Mouse (Mus musculus): ENCODE data around the gene Msn. TPM values are rescaled to one million over a fixed set of nuclear protein-coding genes. Genes with fewer than 3 reads are reported as not detected.

The Msn gene
- polyA plus RNA-seq, 1 experiment: 79.2 TPM

GRCm38 (mm10) chrX:96134840-96135580 is 39.2 kb downstream of the Msn start:
- TF ChIP-seq CTCF (IDR thresholded peaks at IDR 0.05; ENCODE audit: insufficient read depth, low read depth, low read length): no peak
- no peak for TF ChIP-seq POLR2A (IDR thresholded peaks at IDR 0.05; ENCODE audit: insufficient read depth, low read depth, low read length)
- H3K4me3 ChIP-seq (ENCODE audit: insufficient read depth, low read depth, low read length): no peak overlapping the region
- 79% methylated on average over 6 of the region's 6 CpGs for WGBS
- H3K27ac ChIP-seq (ENCODE audit: insufficient read depth, low read depth, low read length): no peak overlapping the region
- H3K4me1 ChIP-seq (ENCODE audit: control insufficient read depth, insufficient read depth, low read length): no peaks in the 10 kb centered on the region

GRCm38 (mm10) chrX:96135581-96135980 is 39.7 kb downstream of the Msn start:
- Histone ChIP-seq H3K4me3 (ENCODE audit: insufficient read depth, low read depth, low read length) (no peak overlapping the region), H3K27ac (ENCODE audit: insufficient read depth, low read depth, low read length) (no peak overlapping the region), H3K4me1 (ENCODE audit: control insufficient read depth, insufficient read depth, low read length) (no peaks in the 10 kb centered on the region)
- TF ChIP-seq CTCF (IDR thresholded peaks at IDR 0.05; ENCODE audit: insufficient read depth, low read depth, low read length) (no peak), POLR2A (IDR thresholded peaks at IDR 0.05; ENCODE audit: insufficient read depth, low read depth, low read length) (no peak)
- WGBS: 95% methylated on average over 4 of the region's 4 CpGs

- TF ChIP-seq POLR2A (IDR thresholded peaks at IDR 0.05; ENCODE audit: insufficient read depth, low read depth, low read length): no peak
- no peak for TF ChIP-seq CTCF (IDR thresholded peaks at IDR 0.05; ENCODE audit: insufficient read depth, low read depth, low read length)
- no peaks in the 10 kb centered on the region for H3K4me1 ChIP-seq (ENCODE audit: control insufficient read depth, insufficient read depth, low read length)
- 90% methylated on average over 2 of the region's 2 CpGs for WGBS
Observed at GRCm38 (mm10) chrX:96139262-96139661, 43.4 kb downstream of the Msn start.

GRCm38 (mm10) chrX:96144960-96145488 is 49.2 kb downstream of the Msn start:
- TF ChIP-seq CTCF (IDR thresholded peaks at IDR 0.05; ENCODE audit: insufficient read depth, low read depth, low read length) (no peak), POLR2A (IDR thresholded peaks at IDR 0.05; ENCODE audit: insufficient read depth, low read depth, low read length) (no peak)
- Histone ChIP-seq H3K4me1 (ENCODE audit: control insufficient read depth, insufficient read depth, low read length) (no peaks in the 10 kb centered on the region), H3K4me3 (ENCODE audit: insufficient read depth, low read depth, low read length) (no peak overlapping the region), H3K27ac (ENCODE audit: insufficient read depth, low read depth, low read length) (no peak overlapping the region)
- WGBS: 62% methylated on average over 3 of the region's 3 CpGs

More at GRCm38 (mm10) chrX:96139262-96139661, 43.4 kb downstream of the Msn start:
- Histone ChIP-seq H3K27ac (ENCODE audit: insufficient read depth, low read depth, low read length) (no peak overlapping the region), H3K4me3 (ENCODE audit: insufficient read depth, low read depth, low read length) (no peak overlapping the region)

GRCm38 (mm10) chrX:96148217-96148616 is 52.4 kb downstream of the Msn start:
- H3K4me1 ChIP-seq (ENCODE audit: control insufficient read depth, insufficient read depth, low read length): no peaks in the 10 kb centered on the region
- WGBS: 85% methylated on average over 2 of the region's 2 CpGs
- no peak overlapping the region for H3K4me3 ChIP-seq (ENCODE audit: insufficient read depth, low read depth, low read length)
- TF ChIP-seq POLR2A (IDR thresholded peaks at IDR 0.05; ENCODE audit: insufficient read depth, low read depth, low read length) (no peak), CTCF (IDR thresholded peaks at IDR 0.05; ENCODE audit: insufficient read depth, low read depth, low read length) (no peak)
- H3K27ac ChIP-seq (ENCODE audit: insufficient read depth, low read depth, low read length): no peak overlapping the region

- TF ChIP-seq POLR2A (IDR thresholded peaks at IDR 0.05; ENCODE audit: insufficient read depth, low read depth, low read length) (no peak), CTCF (IDR thresholded peaks at IDR 0.05; ENCODE audit: insufficient read depth, low read depth, low read length) (no peak)
- Histone ChIP-seq H3K4me3 (ENCODE audit: insufficient read depth, low read depth, low read length) (no peak overlapping the region), H3K4me1 (ENCODE audit: control insufficient read depth, insufficient read depth, low read length) (no peaks in the 10 kb centered on the region), H3K27ac (ENCODE audit: insufficient read depth, low read depth, low read length) (no peak overlapping the region)
- WGBS: 68% methylated on average over 3 of the region's 3 CpGs
Observed at GRCm38 (mm10) chrX:96153362-96153761, 57.5 kb downstream of the Msn start.

- Histone ChIP-seq H3K4me3 (ENCODE audit: insufficient read depth, low read depth, low read length) (no peak overlapping the region), H3K27ac (ENCODE audit: insufficient read depth, low read depth, low read length) (no peak overlapping the region), H3K4me1 (ENCODE audit: control insufficient read depth, insufficient read depth, low read length) (no peaks in the 10 kb centered on the region)
- 97% methylated on average over 3 of the region's 3 CpGs for WGBS
- TF ChIP-seq CTCF (IDR thresholded peaks at IDR 0.05; ENCODE audit: insufficient read depth, low read depth, low read length) (no peak), POLR2A (IDR thresholded peaks at IDR 0.05; ENCODE audit: insufficient read depth, low read depth, low read length) (no peak)
Observed at GRCm38 (mm10) chrX:96157936-96158335, 62.1 kb downstream of the Msn start.

GRCm38 (mm10) chrX:96162571-96162970 is 66.7 kb downstream of the Msn start:
- 91% methylated on average over 2 of the region's 2 CpGs for whole genome bisulfite sequencing
- Histone ChIP-seq H3K27ac (ENCODE audit: insufficient read depth, low read depth, low read length) (no peak overlapping the region), H3K4me3 (ENCODE audit: insufficient read depth, low read depth, low read length) (no peak overlapping the region), H3K4me1 (ENCODE audit: control insufficient read depth, insufficient read depth, low read length) (no peaks in the 10 kb centered on the region)
- TF ChIP-seq POLR2A (IDR thresholded peaks at IDR 0.05; ENCODE audit: insufficient read depth, low read depth, low read length) (no peak), CTCF (IDR thresholded peaks at IDR 0.05; ENCODE audit: insufficient read depth, low read depth, low read length) (no peak)

GRCm38 (mm10) chrX:96171645-96172388 is 76.0 kb downstream of the Msn start:
- 62% methylated on average over 2 of the region's 2 CpGs for WGBS
- H3K27ac ChIP-seq (ENCODE audit: insufficient read depth, low read depth, low read length): no peak overlapping the region

More at GRCm38 (mm10) chrX:96171645-96172388, 76.0 kb downstream of the Msn start:
- TF ChIP-seq POLR2A (IDR thresholded peaks at IDR 0.05; ENCODE audit: insufficient read depth, low read depth, low read length) (no peak), CTCF (IDR thresholded peaks at IDR 0.05; ENCODE audit: insufficient read depth, low read depth, low read length) (no peak)
- Histone ChIP-seq H3K4me3 (ENCODE audit: insufficient read depth, low read depth, low read length) (no peak overlapping the region), H3K4me1 (ENCODE audit: control insufficient read depth, insufficient read depth, low read length) (no peaks in the 10 kb centered on the region)

Measured in olfactory bulb, adult 2 months (tissue).